8 mouse cellular contexts compared by ENCODE assay signal in genomic region chr4:40014666-40015065, GRCm38 (mm10).
DNase-seq lines count a peak whose midpoint lies in the region; ATAC-seq lines count a peak whose summit lies in the region.

No protein-coding gene starts in this region.

- H3K9ac ChIP-seq in liver, embryonic 12.5 days: no peak overlapping the region
- H3K9ac ChIP-seq in intestine, embryonic 14.5 days (ENCODE audit: low read length): no peak overlapping the region
- H3K9ac ChIP-seq in midbrain, embryonic 12.5 days (replicated peaks): no peak overlapping the region
- H3K9ac ChIP-seq in stomach, embryonic 14.5 days (replicated peaks; ENCODE audit: low read depth, low read length): no peak overlapping the region

- H3K4me3 ChIP-seq in liver, embryonic 12.5 days: no peak overlapping the region
- 0 out of 2 replicates have a peak overlapping the region, but pooled peaks have one; percentile 8 for H3K4me3 ChIP-seq in intestine, embryonic 14.5 days (ENCODE audit: low read depth, low read length)
- no peak overlapping the region for H3K4me3 ChIP-seq in midbrain, embryonic 12.5 days
- H3K4me3 ChIP-seq in stomach, embryonic 14.5 days (ENCODE audit: low read depth, low read length): no peak overlapping the region

- H3K27me3 ChIP-seq in liver, embryonic 12.5 days (replicated peaks): no peaks in the 10 kb centered on the region
- H3K27me3 ChIP-seq in intestine, embryonic 14.5 days (replicated peaks; ENCODE audit: control insufficient read depth, insufficient read depth, low read length): no peaks in the 10 kb centered on the region
- no peaks in the 10 kb centered on the region for H3K27me3 ChIP-seq in midbrain, embryonic 12.5 days
- no peaks in the 10 kb centered on the region for H3K27me3 ChIP-seq in stomach, embryonic 14.5 days (ENCODE audit: control insufficient read depth, insufficient read depth, low read length)

- no peak for ATAC-seq in liver, embryonic 12.5 days
- 0 out of 2 replicates have a peak, but pooled peaks have one; percentile 40 for ATAC-seq in intestine, embryonic 14.5 days (replicated peaks; ENCODE audit: low FRiP score, low TSS enrichment, low read depth)
- ATAC-seq in midbrain, embryonic 12.5 days (ENCODE audit: low FRiP score, low read depth): peak; percentile 70
- peak; percentile 28; the same call in 1 of the 2 replicates for ATAC-seq in stomach, embryonic 14.5 days (ENCODE audit: insufficient number of reproducible peaks, insufficient read depth, low FRiP score, low read depth)

- 58% methylated on average over 7 of the region's 7 CpGs for WGBS in liver, embryonic 12.5 days (ENCODE audit: insufficient replicate concordance)
- whole genome bisulfite sequencing in intestine, embryonic 14.5 days: 40% methylated on average over 7 of the region's 7 CpGs
- WGBS in midbrain, embryonic 12.5 days: 55% methylated on average over 7 of the region's 7 CpGs
- 35% methylated on average over 7 of the region's 7 CpGs for WGBS in stomach, embryonic 14.5 days

- no peaks in the 10 kb centered on the region for H3K4me1 ChIP-seq in liver, embryonic 12.5 days
- no peaks in the 10 kb centered on the region for H3K4me1 ChIP-seq in intestine, embryonic 14.5 days (replicated peaks; ENCODE audit: control insufficient read depth, insufficient read depth, low read length)
- no peaks in the 10 kb centered on the region for H3K4me1 ChIP-seq in midbrain, embryonic 12.5 days
- H3K4me1 ChIP-seq in stomach, embryonic 14.5 days (ENCODE audit: control insufficient read depth, insufficient read depth, low read length): no peaks in the 10 kb centered on the region

- no peaks in the 10 kb centered on the region for H3K9me3 ChIP-seq in liver, embryonic 12.5 days (replicated peaks)
- H3K9me3 ChIP-seq in intestine, embryonic 14.5 days (ENCODE audit: control insufficient read depth, low read length): no peaks in the 10 kb centered on the region
- no peaks in the 10 kb centered on the region for H3K9me3 ChIP-seq in midbrain, embryonic 12.5 days
- H3K9me3 ChIP-seq in stomach, embryonic 14.5 days (ENCODE audit: control insufficient read depth, low read depth, low read length): no peaks in the 10 kb centered on the region

- H3K36me3 ChIP-seq in liver, embryonic 12.5 days: no peaks in the 10 kb centered on the region
- H3K36me3 ChIP-seq in intestine, embryonic 14.5 days (ENCODE audit: control insufficient read depth, insufficient read depth, low read length): no peaks in the 10 kb centered on the region
- H3K36me3 ChIP-seq in midbrain, embryonic 12.5 days: no peaks in the 10 kb centered on the region
- no peaks in the 10 kb centered on the region for H3K36me3 ChIP-seq in stomach, embryonic 14.5 days (ENCODE audit: control insufficient read depth, insufficient read depth, low read length)

- H3K27ac ChIP-seq in liver, embryonic 12.5 days: no peak overlapping the region
- no peak overlapping the region for H3K27ac ChIP-seq in intestine, embryonic 14.5 days (ENCODE audit: low read depth)
- H3K27ac ChIP-seq in midbrain, embryonic 12.5 days (replicated peaks): no peak overlapping the region
- no peak overlapping the region for H3K27ac ChIP-seq in stomach, embryonic 14.5 days (ENCODE audit: low read length)

- no peak overlapping the region for H3K4me2 ChIP-seq in liver, embryonic 12.5 days
- H3K4me2 ChIP-seq in intestine, embryonic 14.5 days (ENCODE audit: low read length): peak overlapping the region; percentile 28
- no peak overlapping the region for H3K4me2 ChIP-seq in midbrain, embryonic 12.5 days (replicated peaks)
- H3K4me2 ChIP-seq in stomach, embryonic 14.5 days (replicated peaks; ENCODE audit: low read depth, low read length): no peak overlapping the region

- peak; percentile 17 for DNase-seq in liver
- peak; percentile 65 to 76 for DNase-seq in cerebellum, adult 18-20 months
- DNase-seq in forelimb bud, embryonic 11.5 days (ENCODE audit: low read depth, low spot score): peak; percentile 57
- peak; percentile 70 for DNase-seq in intestine, embryonic 14.5 days (ENCODE audit: low spot score)
- peak; percentile 72 to 74 for DNase-seq in left cerebral cortex, adult 18-20 months (ENCODE audit: low spot score in 2 of 2)

Comparison
In these comparisons a context has a peak if more than half of its experiments do, and no peak if none do; other contexts are left out.
1. DNase-seq: peak in every context shown above with its lines; median percentile 73 in left cerebral cortex, adult 18-20 months; 70 in cerebellum, adult 18-20 months; 70 in intestine, embryonic 14.5 days; 57 in forelimb bud, embryonic 11.5 days; 17 in liver.